Mouse (Mus musculus): ENCODE data around the gene Gnptab. TPM values are rescaled to one million over a fixed set of nuclear protein-coding genes. Genes with fewer than 3 reads are reported as not detected.

The Gnptab gene
- polyA plus RNA-seq, 1 experiment from 2014 or later = 9.2 TPM

DNA sequence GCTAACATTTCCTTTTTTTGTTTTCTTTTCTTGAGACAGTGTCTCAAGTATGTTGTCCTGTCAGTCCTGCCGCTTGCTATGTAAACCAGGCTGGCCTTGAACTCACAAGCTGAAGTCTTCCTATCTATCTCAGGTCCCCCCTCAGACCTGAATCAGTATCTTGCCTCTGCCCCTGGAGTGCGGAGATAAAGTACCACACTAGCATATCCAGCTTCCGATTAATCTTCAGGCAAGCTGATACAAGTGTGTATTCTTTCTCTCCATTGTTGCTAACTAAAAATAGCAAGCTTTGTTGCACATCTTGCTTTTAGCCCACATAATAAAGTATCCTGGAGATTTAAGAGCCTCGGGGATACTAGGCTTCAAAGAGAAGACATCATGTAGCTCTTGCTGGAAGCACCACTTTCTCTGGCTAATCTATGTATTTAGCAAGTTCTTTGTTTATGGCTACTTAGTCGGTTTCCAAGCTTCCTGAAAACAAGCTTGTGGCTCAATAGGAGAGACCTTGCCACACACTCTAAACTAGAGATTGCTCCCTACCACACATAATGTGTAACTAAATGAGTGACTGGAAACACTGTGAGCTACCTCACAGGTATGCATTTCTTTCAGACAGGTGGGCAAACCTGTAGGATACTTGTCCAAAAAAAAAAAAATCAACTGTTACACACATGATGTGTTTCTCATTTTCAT, 27.4 kb upstream of the Gnptab start:
- 65% methylated on average over 5 of the region's 5 CpGs for WGBS
- H3K4me2 ChIP-seq (ENCODE audit: low read depth, low read length) = no peak overlapping the region
- no peaks in the 10 kb centered on the region for H3K36me3 ChIP-seq (ENCODE audit: control insufficient read depth, insufficient read depth, low read length)
- no peaks in the 10 kb centered on the region for H3K27me3 ChIP-seq (replicated peaks; ENCODE audit: control insufficient read depth, insufficient read depth, low read length)
- H3K4me1 ChIP-seq (ENCODE audit: control insufficient read depth, insufficient read depth, low read length) = no peaks in the 10 kb centered on the region; the same call in 1 of the 2 replicates
- no peak overlapping the region for H3K9ac ChIP-seq (ENCODE audit: low read depth, low read length)
- H3K4me3 ChIP-seq (ENCODE audit: low read depth, low read length) = no peak overlapping the region
- ATAC-seq (ENCODE audit: low read depth) = no peak
- H3K27ac ChIP-seq (replicated peaks; ENCODE audit: low read depth, low read length) = no peak overlapping the region
- no peaks in the 10 kb centered on the region for H3K9me3 ChIP-seq (ENCODE audit: control insufficient read depth, low read length)
- DNase-seq (ENCODE audit: low spot score) = no peak

DNA sequence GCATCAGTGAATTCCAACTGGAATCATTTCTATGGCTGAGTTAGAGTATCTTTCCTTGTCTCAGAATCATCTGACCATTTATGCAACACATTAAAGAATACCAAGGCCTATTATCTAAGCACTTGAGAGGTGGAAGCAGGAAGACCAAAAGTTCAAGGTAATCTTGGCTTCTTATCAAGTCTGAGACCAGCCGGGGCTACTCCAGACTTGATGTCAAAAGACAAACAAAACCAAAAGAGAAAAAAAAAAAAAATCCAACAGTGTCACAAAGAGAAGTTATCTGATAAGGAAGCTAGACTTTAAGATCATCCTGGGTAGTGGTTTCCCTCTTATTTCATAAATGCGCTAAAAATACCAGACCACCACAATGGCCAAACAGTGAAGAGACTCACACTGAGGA, 26.4 kb upstream of the Gnptab start:
- no peaks in the 10 kb centered on the region for H3K27me3 ChIP-seq (replicated peaks; ENCODE audit: control insufficient read depth, insufficient read depth, low read length)
- H3K9me3 ChIP-seq (ENCODE audit: control insufficient read depth, low read length) = no peaks in the 10 kb centered on the region
- WGBS = 84% methylated on average over 2 of the region's 2 CpGs
- H3K9ac ChIP-seq (ENCODE audit: low read depth, low read length) = no peak overlapping the region
- no peak for DNase-seq (ENCODE audit: low spot score)
- H3K27ac ChIP-seq (replicated peaks; ENCODE audit: low read depth, low read length) = no peak overlapping the region
- H3K4me2 ChIP-seq (ENCODE audit: low read depth, low read length) = no peak overlapping the region
- H3K4me1 ChIP-seq (ENCODE audit: control insufficient read depth, insufficient read depth, low read length) = no peaks in the 10 kb centered on the region
- no peak overlapping the region for H3K4me3 ChIP-seq (ENCODE audit: low read depth, low read length)
- H3K36me3 ChIP-seq (ENCODE audit: control insufficient read depth, insufficient read depth, low read length) = no peaks in the 10 kb centered on the region
- no peak for ATAC-seq (ENCODE audit: low read depth)

DNA sequence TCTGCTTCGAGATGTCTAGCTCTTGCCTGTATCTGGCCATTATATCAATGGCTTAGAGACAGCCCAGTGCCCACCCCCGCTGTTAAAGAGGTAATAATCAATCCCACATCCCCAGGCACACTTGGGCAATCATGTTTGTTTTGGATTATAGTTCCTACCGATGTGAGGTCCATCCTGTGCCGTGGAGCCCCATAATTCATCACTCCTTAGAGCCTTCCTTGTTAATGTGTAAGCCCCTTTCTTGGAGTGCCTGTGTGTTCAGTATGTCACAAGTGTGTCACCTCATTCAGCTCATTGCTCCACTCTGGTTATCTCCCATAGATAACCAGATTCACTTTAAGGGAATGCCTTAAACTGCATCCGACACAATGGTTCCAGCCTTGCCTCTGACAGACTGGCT, 24.3 kb upstream of the Gnptab start:
- Histone ChIP-seq H3K9me3 (ENCODE audit: control insufficient read depth, low read length) (0 out of 2 replicates have a peak, but pooled peaks cover 7% of the 10 kb centered on the region), H3K36me3 (ENCODE audit: control insufficient read depth, insufficient read depth, low read length) (no peaks in the 10 kb centered on the region), H3K27ac (replicated peaks; ENCODE audit: low read depth, low read length) (no peak overlapping the region), H3K27me3 (replicated peaks; ENCODE audit: control insufficient read depth, insufficient read depth, low read length) (no peaks in the 10 kb centered on the region), H3K4me1 (ENCODE audit: control insufficient read depth, insufficient read depth, low read length) (no peaks in the 10 kb centered on the region), H3K4me2 (ENCODE audit: low read depth, low read length) (no peak overlapping the region), H3K9ac (ENCODE audit: low read depth, low read length) (no peak overlapping the region), H3K4me3 (ENCODE audit: low read depth, low read length) (no peak overlapping the region)
- WGBS = 81% methylated on average over 5 of the region's 5 CpGs
- ATAC-seq (ENCODE audit: low read depth) (no peak), DNase-seq (ENCODE audit: low spot score) (no peak)

DNA sequence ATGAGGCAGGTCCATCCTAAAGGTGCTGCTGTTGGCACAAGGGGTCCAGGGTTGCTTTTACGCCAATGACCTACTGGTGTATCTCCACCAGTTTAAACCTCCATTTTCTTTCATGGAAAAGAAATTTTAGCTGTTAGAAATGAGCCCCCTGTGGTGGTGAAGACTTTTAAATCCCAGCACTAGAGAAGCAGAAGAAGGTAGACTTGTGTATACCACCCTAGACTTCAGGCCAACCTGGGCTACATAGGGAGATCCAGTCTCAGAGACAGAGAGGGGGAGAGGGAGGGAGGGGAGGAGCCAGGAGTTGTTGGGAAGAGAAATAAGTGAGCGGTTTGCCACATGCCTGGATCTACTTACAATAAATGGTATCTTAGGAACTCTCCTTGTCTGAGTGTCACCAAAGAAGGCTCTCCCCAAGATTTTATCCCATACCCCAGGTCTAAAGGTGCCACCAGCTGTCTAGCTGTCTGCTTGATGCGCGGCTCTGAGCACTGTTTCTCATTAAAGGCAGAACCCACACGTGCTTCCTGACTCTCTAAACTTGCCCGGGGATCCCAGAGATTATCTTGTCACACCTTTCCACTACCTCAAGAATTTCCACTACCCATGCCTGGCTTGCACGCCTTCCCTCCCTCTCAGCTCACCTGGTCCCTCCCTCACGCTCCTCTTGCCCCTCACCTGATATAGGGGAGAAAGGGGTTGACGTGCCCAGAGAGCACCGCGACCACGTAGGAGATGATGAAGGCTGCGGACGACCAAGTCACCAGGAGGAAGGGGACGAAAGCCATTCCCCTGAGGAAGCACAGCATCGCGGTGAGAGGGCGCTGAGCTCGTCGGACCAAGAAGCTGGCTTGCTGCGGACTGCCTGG, 22.6 kb upstream of the Gnptab start:
- 6% methylated on average over 18 of the region's 21 CpGs for WGBS
- H3K9ac ChIP-seq (ENCODE audit: low read depth, low read length) = peak overlapping the region; percentile 74
- no peak for DNase-seq (ENCODE audit: low spot score)
- no peaks in the 10 kb centered on the region for H3K36me3 ChIP-seq (ENCODE audit: control insufficient read depth, insufficient read depth, low read length)
- peak overlapping the region; percentile 59 for H3K4me3 ChIP-seq (ENCODE audit: low read depth, low read length)
- H3K27ac ChIP-seq (replicated peaks; ENCODE audit: low read depth, low read length) = no peak overlapping the region
- H3K4me2 ChIP-seq (ENCODE audit: low read depth, low read length) = peak overlapping the region; percentile 91
- H3K9me3 ChIP-seq (ENCODE audit: control insufficient read depth, low read length) = 0 out of 2 replicates have a peak, but pooled peaks cover 7% of the 10 kb centered on the region
- no peaks in the 10 kb centered on the region for H3K27me3 ChIP-seq (replicated peaks; ENCODE audit: control insufficient read depth, insufficient read depth, low read length)
- ATAC-seq (ENCODE audit: low read depth) = no peak; the same call in 1 of the 2 replicates
- H3K4me1 ChIP-seq (ENCODE audit: control insufficient read depth, insufficient read depth, low read length) = no peaks in the 10 kb centered on the region

DNA sequence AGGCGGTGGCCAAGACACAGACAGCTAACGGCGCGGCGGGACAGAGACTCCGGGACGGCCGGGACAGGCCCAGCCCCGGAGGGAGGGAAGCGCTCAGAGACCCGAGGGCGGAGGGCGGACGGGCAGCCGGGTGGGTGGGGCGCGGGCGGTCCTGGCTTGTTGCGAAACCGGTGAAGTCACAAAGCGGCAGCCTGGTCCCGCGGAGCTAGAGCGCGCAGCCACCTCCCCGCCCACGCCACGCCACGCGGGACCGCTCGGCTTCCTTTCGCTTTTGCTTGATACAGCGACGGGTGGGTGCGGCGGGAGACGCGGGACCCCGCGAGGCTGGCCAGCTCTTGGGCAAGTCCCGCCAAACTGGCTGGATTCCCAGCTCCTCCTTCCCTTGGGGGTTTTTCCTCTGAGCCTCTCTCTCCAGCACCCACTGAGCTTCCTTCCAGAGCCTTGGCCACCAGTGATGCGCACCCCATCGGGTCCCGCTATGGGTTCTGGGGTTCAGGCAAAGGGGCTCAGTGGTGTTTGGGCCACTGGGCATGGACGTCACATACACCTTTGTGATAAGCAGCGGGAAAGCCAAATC, 21.9 kb upstream of the Gnptab start:
- WGBS = 4% methylated on average over 14 of the region's 47 CpGs
- no peak overlapping the region for H3K27ac ChIP-seq (replicated peaks; ENCODE audit: low read depth, low read length)
- peak overlapping the region; percentile 91 for H3K4me2 ChIP-seq (ENCODE audit: low read depth, low read length)
- DNase-seq (ENCODE audit: low spot score) = peak; percentile 73
- H3K4me3 ChIP-seq (ENCODE audit: low read depth, low read length) = peak overlapping the region; percentile 59
- no peaks in the 10 kb centered on the region for H3K36me3 ChIP-seq (ENCODE audit: control insufficient read depth, insufficient read depth, low read length)
- H3K9ac ChIP-seq (ENCODE audit: low read depth, low read length) = peak overlapping the region; percentile 74
- no peaks in the 10 kb centered on the region for H3K4me1 ChIP-seq (ENCODE audit: control insufficient read depth, insufficient read depth, low read length)
- no peaks in the 10 kb centered on the region for H3K27me3 ChIP-seq (replicated peaks; ENCODE audit: control insufficient read depth, insufficient read depth, low read length)
- peak; percentile 80 for ATAC-seq (ENCODE audit: low read depth)
- 0 out of 2 replicates have a peak, but pooled peaks cover 7% of the 10 kb centered on the region for H3K9me3 ChIP-seq (ENCODE audit: control insufficient read depth, low read length)

DNA sequence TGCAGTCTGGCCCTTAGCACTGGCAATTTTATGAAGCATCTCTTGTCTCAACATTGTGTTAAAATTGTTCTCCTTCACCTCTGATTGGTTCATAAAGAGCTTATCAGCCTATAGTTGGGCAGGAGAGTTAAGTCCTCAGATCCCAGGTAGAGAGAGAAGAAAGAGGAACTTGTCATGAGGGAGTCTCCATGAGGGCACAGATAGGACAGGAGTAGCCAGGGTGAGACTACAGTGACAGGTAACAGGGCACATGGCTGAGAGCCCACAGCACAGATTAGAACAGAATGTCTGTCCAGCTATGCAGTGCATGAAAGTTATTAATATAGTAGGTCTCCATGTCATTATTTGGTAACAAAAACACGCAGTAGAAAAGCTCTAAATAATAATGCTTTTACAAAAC, 16.7 kb upstream of the Gnptab start:
- 56% methylated on average over 1 of the region's 1 CpGs for WGBS
- Histone ChIP-seq H3K27ac (replicated peaks; ENCODE audit: low read depth, low read length) (no peak overlapping the region), H3K27me3 (replicated peaks; ENCODE audit: control insufficient read depth, insufficient read depth, low read length) (no peaks in the 10 kb centered on the region), H3K4me3 (ENCODE audit: low read depth, low read length) (no peak overlapping the region), H3K36me3 (ENCODE audit: control insufficient read depth, insufficient read depth, low read length) (no peaks in the 10 kb centered on the region), H3K4me2 (ENCODE audit: low read depth, low read length) (no peak overlapping the region), H3K9ac (ENCODE audit: low read depth, low read length) (no peak overlapping the region), H3K9me3 (ENCODE audit: control insufficient read depth, low read length) (0 out of 2 replicates have a peak, but pooled peaks cover 7% of the 10 kb centered on the region), H3K4me1 (ENCODE audit: control insufficient read depth, insufficient read depth, low read length) (no peaks in the 10 kb centered on the region)
- no peak for ATAC-seq (ENCODE audit: low read depth)
- no peak for DNase-seq (ENCODE audit: low spot score)

DNA sequence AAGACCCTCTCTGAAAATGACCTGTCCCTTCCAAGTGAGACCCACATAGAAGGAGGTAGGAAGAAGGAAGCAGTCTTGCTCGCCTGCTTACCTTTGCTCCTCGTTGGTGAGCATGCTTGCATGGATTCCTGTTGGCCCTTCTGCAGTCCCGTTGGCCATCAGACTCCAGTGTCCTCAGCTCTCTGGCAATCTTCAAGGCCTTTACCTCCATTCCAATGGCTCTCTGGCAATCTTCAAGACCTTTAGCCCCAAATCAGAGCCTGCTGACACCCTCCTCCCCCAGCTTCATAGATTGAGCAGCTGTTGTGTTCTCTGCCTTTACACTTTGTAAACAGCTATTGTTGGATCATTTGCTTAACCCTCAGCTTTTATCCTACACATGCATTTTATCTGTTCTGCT, 14.7 kb upstream of the Gnptab start:
- Histone ChIP-seq H3K9me3 (ENCODE audit: control insufficient read depth, low read length) (no peaks in the 10 kb centered on the region), H3K9ac (ENCODE audit: low read depth, low read length) (no peak overlapping the region), H3K4me3 (ENCODE audit: low read depth, low read length) (no peak overlapping the region), H3K27ac (replicated peaks; ENCODE audit: low read depth, low read length) (no peak overlapping the region), H3K36me3 (ENCODE audit: control insufficient read depth, insufficient read depth, low read length) (no peaks in the 10 kb centered on the region), H3K4me1 (ENCODE audit: control insufficient read depth, insufficient read depth, low read length) (no peaks in the 10 kb centered on the region), H3K27me3 (replicated peaks; ENCODE audit: control insufficient read depth, insufficient read depth, low read length) (no peaks in the 10 kb centered on the region), H3K4me2 (ENCODE audit: low read depth, low read length) (no peak overlapping the region)
- DNase-seq (ENCODE audit: low spot score) (no peak), ATAC-seq (ENCODE audit: low read depth) (no peak)
- 82% methylated on average over 3 of the region's 3 CpGs for WGBS

DNA sequence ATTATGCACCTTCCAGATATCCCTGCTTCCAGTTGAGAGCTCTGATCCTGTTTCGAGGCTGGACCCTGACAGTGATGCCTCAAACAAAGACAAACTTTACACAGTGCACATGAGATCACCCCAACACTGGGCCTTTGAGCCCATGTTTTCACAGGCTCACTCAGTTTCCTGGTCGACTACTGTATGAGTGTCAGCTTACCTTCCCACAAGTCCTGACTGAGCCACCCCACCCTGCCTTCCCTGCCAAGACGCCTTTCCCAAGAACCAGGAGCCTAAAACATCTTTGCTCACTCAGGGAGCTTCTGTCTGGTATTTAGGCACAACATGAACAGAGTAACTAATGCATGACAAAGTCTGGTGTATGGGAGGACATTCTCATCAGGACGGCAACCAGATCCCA, 9.7 kb upstream of the Gnptab start:
- Histone ChIP-seq H3K27me3 (replicated peaks; ENCODE audit: control insufficient read depth, insufficient read depth, low read length) (no peaks in the 10 kb centered on the region), H3K4me1 (ENCODE audit: control insufficient read depth, insufficient read depth, low read length) (no peaks in the 10 kb centered on the region), H3K36me3 (ENCODE audit: control insufficient read depth, insufficient read depth, low read length) (no peaks in the 10 kb centered on the region), H3K4me3 (ENCODE audit: low read depth, low read length) (no peak overlapping the region), H3K9ac (ENCODE audit: low read depth, low read length) (no peak overlapping the region), H3K4me2 (ENCODE audit: low read depth, low read length) (no peak overlapping the region), H3K27ac (replicated peaks; ENCODE audit: low read depth, low read length) (no peak overlapping the region), H3K9me3 (ENCODE audit: control insufficient read depth, low read length) (no peaks in the 10 kb centered on the region)
- no peak for DNase-seq (ENCODE audit: low spot score)
- WGBS = 40% methylated on average over 4 of the region's 4 CpGs
- peak; percentile 68; the same call in 1 of the 2 replicates for ATAC-seq (ENCODE audit: low read depth)

Measured in embryonic facial prominence, embryonic 14.5 days (tissue).